Mouse (Mus musculus) midbrain, embryonic 16.5 days (tissue): ENCODE data around the gene Gdf1. TPM values are rescaled to one million over a fixed set of nuclear protein-coding genes. Genes with fewer than 3 reads are reported as not detected.

Experiments
- polyA plus RNA-seq: library from polyadenylated mRNA; unstranded; fragments of >200 nt; fragmentation: Nextera tagmentation; extraction: Ambion mirVana; gene quantifications from 2 replicates; pipeline ENCODE4 v1.2.1, GENCODE M21; 2015

The Gdf1 gene
- polyA plus RNA-seq, 1 experiment from 2014 or later = 7.0 TPM

Other genes with a start within 250 kb of the Gdf1 start
- gene Hapln4, start 246.4 kb upstream of the Gdf1 start, polyA plus RNA-seq = 0.89 and 0.93 TPM in 2 replicates
- 169 and 189 TPM in 2 replicates for gene Ncan, start 208.9 kb upstream of the Gdf1 start, polyA plus RNA-seq
- gene Nr2c2ap, start 198.5 kb upstream of the Gdf1 start, polyA plus RNA-seq = 35.0 and 38.2 TPM in 2 replicates
- 10.7 and 11.8 TPM in 2 replicates for gene Rfxank, start 190.7 kb upstream of the Gdf1 start, polyA plus RNA-seq
- 48.7 and 55.5 TPM in 2 replicates for gene Borcs8, start 190.3 kb upstream of the Gdf1 start, polyA plus RNA-seq
- gene Mef2b, start 190.1 kb upstream of the Gdf1 start, polyA plus RNA-seq = 0.51 and 0.73 TPM in 2 replicates
- 51.0 and 54.5 TPM in 2 replicates for gene Tmem161a, start 157.5 kb upstream of the Gdf1 start, polyA plus RNA-seq
- 6.8 and 9.2 TPM in 2 replicates for gene Slc25a42, start 117.5 kb upstream of the Gdf1 start, polyA plus RNA-seq
- 104 TPM in 2 replicates for gene Sugp2, start 95.6 kb upstream of the Gdf1 start, polyA plus RNA-seq
- 116 and 133 TPM in 2 replicates for gene Armc6, start 95.4 kb upstream of the Gdf1 start, polyA plus RNA-seq
- 26.3 and 29.9 TPM in 2 replicates for gene Homer3, start 47.0 kb upstream of the Gdf1 start, polyA plus RNA-seq
- gene Ddx49, start 27.3 kb upstream of the Gdf1 start, polyA plus RNA-seq = 40.3 and 45.0 TPM in 2 replicates
- 261 and 268 TPM in 2 replicates for gene Cope, start 27.3 kb upstream of the Gdf1 start, polyA plus RNA-seq
- 40.3 and 42.1 TPM in 2 replicates for gene Cers1, start 14.0 kb upstream of the Gdf1 start, polyA plus RNA-seq
- gene Upf1, start 23.5 kb downstream of the Gdf1 start, polyA plus RNA-seq = 11.3 and 11.6 TPM in 2 replicates
- gene Comp, start 43.7 kb downstream of the Gdf1 start, polyA plus RNA-seq = 0.36 and 0.47 TPM in 2 replicates
- 53.4 and 56.3 TPM in 2 replicates for gene Crtc1, start 109.8 kb downstream of the Gdf1 start, polyA plus RNA-seq
- 31.0 and 32.4 TPM in 2 replicates for gene Klhl26, start 147.2 kb downstream of the Gdf1 start, polyA plus RNA-seq
- gene Tmem59l, start 157.5 kb downstream of the Gdf1 start, polyA plus RNA-seq = 121 and 151 TPM in 2 replicates
- 3.6 and 6.3 TPM in 2 replicates for gene Crlf1, start 163.3 kb downstream of the Gdf1 start, polyA plus RNA-seq
- 163 and 185 TPM in 2 replicates for gene Rex1bd, start 176.9 kb downstream of the Gdf1 start, polyA plus RNA-seq
- gene Uba52, start 181.0 kb downstream of the Gdf1 start, polyA plus RNA-seq = 584 and 621 TPM in 2 replicates
- 406 and 425 TPM in 2 replicates for gene Fkbp8, start 197.9 kb downstream of the Gdf1 start, polyA plus RNA-seq
- gene Kxd1, start 198.1 kb downstream of the Gdf1 start, polyA plus RNA-seq = 43.1 and 43.3 TPM in 2 replicates
- gene Ell, start 209.6 kb downstream of the Gdf1 start, polyA plus RNA-seq = 16.7 and 19.2 TPM in 2 replicates